Mouse (Mus musculus): ENCODE data around the gene Ncapd2. TPM values are rescaled to one million over a fixed set of nuclear protein-coding genes. Genes with fewer than 3 reads are reported as not detected.

The Ncapd2 gene
- polyA plus RNA-seq, 1 experiment from 2014 or later = 93.2 TPM

DNA sequence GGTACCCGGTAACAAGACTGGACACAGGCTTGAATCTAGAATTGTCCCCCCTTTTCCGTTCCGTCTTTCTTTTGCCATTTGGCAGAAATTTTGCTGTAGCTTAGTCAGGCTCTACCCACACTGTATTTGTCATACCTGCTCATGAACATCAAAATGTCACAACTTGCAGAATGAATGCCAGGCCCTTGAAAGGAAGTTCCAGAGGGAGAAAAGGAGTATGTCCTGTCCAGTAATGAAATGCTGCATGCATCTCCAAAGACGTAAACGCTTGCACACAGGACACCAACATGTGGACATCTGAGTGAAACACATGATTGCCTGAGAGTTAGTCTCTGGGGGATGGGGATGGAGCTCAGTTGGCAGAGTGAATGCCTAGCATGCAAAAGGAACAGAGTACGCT lies 22.2 kb upstream of the Ncapd2 start:
- no peak overlapping the region for H3K27ac ChIP-seq (replicated peaks)
- no peaks in the 10 kb centered on the region for H3K9me3 ChIP-seq (replicated peaks)
- H3K4me1 ChIP-seq (replicated peaks) = peaks cover 21% of the 10 kb centered on the region
- H3K36me3 ChIP-seq (replicated peaks) = no peaks in the 10 kb centered on the region
- WGBS (ENCODE audit: insufficient replicate concordance) = 72% methylated on average over 6 of the region's 6 CpGs
- no peak overlapping the region for H3K4me2 ChIP-seq
- peaks cover 29% of the 10 kb centered on the region for H3K27me3 ChIP-seq
- H3K9ac ChIP-seq = no peak overlapping the region
- ATAC-seq (ENCODE audit: insufficient read depth) = no peak
- H3K4me3 ChIP-seq (replicated peaks) = no peak overlapping the region

DNA sequence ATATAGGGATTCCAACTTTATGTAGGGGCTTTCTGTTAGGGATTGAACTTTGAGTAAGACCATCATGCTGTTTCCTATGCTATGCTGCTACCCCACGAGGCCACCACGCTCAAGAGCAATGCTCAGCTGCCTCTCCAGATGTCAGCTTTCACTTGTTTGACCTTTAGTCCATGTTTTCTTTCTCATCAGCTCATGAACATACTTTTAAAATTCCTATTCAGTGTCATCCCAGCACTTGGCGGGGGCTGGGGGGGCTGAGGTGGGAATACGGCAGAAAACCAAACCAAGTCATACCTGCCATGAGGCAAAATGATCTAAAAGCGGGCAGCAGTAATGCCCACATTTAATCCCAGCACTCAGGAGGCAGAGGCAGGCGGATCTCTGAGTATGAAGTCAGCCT lies 21.6 kb upstream of the Ncapd2 start:
- H3K4me1 ChIP-seq (replicated peaks) = peaks cover 20% of the 10 kb centered on the region
- H3K4me2 ChIP-seq = no peak overlapping the region
- no peak for ATAC-seq (ENCODE audit: insufficient read depth)
- H3K9ac ChIP-seq = no peak overlapping the region
- H3K4me3 ChIP-seq (replicated peaks) = no peak overlapping the region
- H3K27ac ChIP-seq (replicated peaks) = no peak overlapping the region
- 50% methylated on average over 6 of the region's 6 CpGs for WGBS (ENCODE audit: insufficient replicate concordance)
- H3K27me3 ChIP-seq = peaks cover 29% of the 10 kb centered on the region
- H3K36me3 ChIP-seq (replicated peaks) = no peaks in the 10 kb centered on the region
- no peaks in the 10 kb centered on the region for H3K9me3 ChIP-seq (replicated peaks)

DNA sequence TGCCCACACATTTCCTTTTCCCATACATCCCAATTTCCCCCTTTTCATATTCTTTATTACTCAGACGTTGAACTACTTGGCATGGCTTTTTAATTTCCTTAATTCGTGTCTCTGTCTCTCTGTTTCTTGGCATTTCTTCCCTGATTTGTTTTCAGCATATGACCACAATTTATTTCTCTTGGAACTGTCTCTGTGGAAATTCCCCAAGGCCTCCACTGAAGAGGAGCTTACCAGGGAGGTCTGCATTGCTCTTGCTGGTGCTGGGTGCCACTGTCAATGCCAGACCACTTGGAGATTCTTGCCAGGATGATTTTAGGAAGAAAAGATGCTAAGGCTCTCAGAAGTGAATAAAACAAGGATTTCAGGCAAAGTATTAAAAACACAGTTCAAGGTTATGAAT lies 21.1 kb upstream of the Ncapd2 start:
- Histone ChIP-seq H3K9me3 (replicated peaks) (no peaks in the 10 kb centered on the region), H3K9ac (no peak overlapping the region), H3K36me3 (replicated peaks) (no peaks in the 10 kb centered on the region), H3K4me3 (replicated peaks) (no peak overlapping the region), H3K27me3 (peaks cover 29% of the 10 kb centered on the region), H3K27ac (replicated peaks) (no peak overlapping the region), H3K4me2 (no peak overlapping the region), H3K4me1 (replicated peaks) (peaks cover 20% of the 10 kb centered on the region)
- 21% methylated on average over 2 of the region's 2 CpGs for WGBS (ENCODE audit: insufficient replicate concordance)
- ATAC-seq (ENCODE audit: insufficient read depth) = no peak

DNA sequence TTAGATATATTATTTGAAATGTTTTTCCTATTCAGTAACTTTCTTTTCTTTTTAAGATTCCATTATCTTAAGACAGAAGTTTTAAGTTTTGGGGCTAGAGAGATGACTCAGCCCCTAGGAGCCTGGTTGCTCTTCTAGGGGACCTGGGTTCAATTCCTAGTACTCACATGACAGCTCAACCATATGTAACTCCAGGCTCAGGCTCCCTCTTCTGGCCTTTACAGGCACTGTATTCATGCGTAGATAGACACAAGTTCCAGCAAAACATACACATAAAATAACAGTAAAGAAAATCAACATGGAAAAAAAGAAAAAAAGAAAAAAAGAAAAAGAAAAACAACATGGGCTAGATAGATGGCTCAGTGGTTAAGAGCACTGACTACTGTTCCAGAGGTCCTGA lies 18.9 kb upstream of the Ncapd2 start:
- WGBS (ENCODE audit: insufficient replicate concordance) = 71% methylated on average over 1 of the region's 1 CpGs
- H3K36me3 ChIP-seq (replicated peaks) = no peaks in the 10 kb centered on the region
- H3K4me1 ChIP-seq (replicated peaks) = peaks cover 3% of the 10 kb centered on the region; the same call in 1 of the 2 replicates
- no peak overlapping the region for H3K9ac ChIP-seq
- no peak for ATAC-seq (ENCODE audit: insufficient read depth)
- H3K27ac ChIP-seq (replicated peaks) = no peak overlapping the region
- H3K4me2 ChIP-seq = no peak overlapping the region
- no peak overlapping the region for H3K4me3 ChIP-seq (replicated peaks)
- H3K9me3 ChIP-seq (replicated peaks) = no peaks in the 10 kb centered on the region
- peaks cover 29% of the 10 kb centered on the region for H3K27me3 ChIP-seq

- no peak overlapping the region for H3K9ac ChIP-seq
- H3K27me3 ChIP-seq = no peaks in the 10 kb centered on the region
- H3K9me3 ChIP-seq (replicated peaks) = no peaks in the 10 kb centered on the region
- 76% methylated on average over 5 of the region's 5 CpGs for WGBS (ENCODE audit: insufficient replicate concordance)
- H3K4me2 ChIP-seq = no peak overlapping the region
- H3K27ac ChIP-seq (replicated peaks) = no peak overlapping the region
- H3K4me3 ChIP-seq (replicated peaks) = no peak overlapping the region
- peaks cover 16% of the 10 kb centered on the region for H3K4me1 ChIP-seq (replicated peaks)
- ATAC-seq (ENCODE audit: insufficient read depth) = no peak
- H3K36me3 ChIP-seq (replicated peaks) = peaks cover 27% of the 10 kb centered on the region
These were observed 5.7 kb upstream of the Ncapd2 start for GRCm38 (mm10) chr6:125197166-125197565.

- Histone ChIP-seq H3K4me3 (replicated peaks) (no peak overlapping the region), H3K27ac (replicated peaks) (no peak overlapping the region), H3K4me2 (no peak overlapping the region), H3K27me3 (no peaks in the 10 kb centered on the region), H3K9me3 (replicated peaks) (no peaks in the 10 kb centered on the region), H3K9ac (no peak overlapping the region), H3K4me1 (replicated peaks) (peaks cover 16% of the 10 kb centered on the region), H3K36me3 (replicated peaks) (peaks cover 27% of the 10 kb centered on the region)
- 67% methylated on average over 3 of the region's 3 CpGs for WGBS (ENCODE audit: insufficient replicate concordance)
- ATAC-seq (ENCODE audit: insufficient read depth) = no peak
These were observed 4.8 kb upstream of the Ncapd2 start for GRCm38 (mm10) chr6:125196301-125196700.

GRCm38 (mm10) chr6:125195541-125196075 lies 4.1 kb upstream of the Ncapd2 start:
- H3K36me3 ChIP-seq (replicated peaks) = peaks cover 27% of the 10 kb centered on the region
- H3K4me3 ChIP-seq (replicated peaks) = no peak overlapping the region
- H3K4me2 ChIP-seq = no peak overlapping the region
- ATAC-seq (ENCODE audit: insufficient read depth) = no peak
- H3K9ac ChIP-seq = no peak overlapping the region
- no peaks in the 10 kb centered on the region for H3K9me3 ChIP-seq (replicated peaks)
- peaks cover 16% of the 10 kb centered on the region for H3K4me1 ChIP-seq (replicated peaks)
- no peaks in the 10 kb centered on the region for H3K27me3 ChIP-seq
- WGBS (ENCODE audit: insufficient replicate concordance) = 63% methylated on average over 1 of the region's 1 CpGs
- no peak overlapping the region for H3K27ac ChIP-seq (replicated peaks)

GRCm38 (mm10) chr6:125193390-125193789 lies 1.9 kb upstream of the Ncapd2 start:
- peak overlapping the region; percentile 70 for H3K4me3 ChIP-seq (replicated peaks)
- 29% methylated on average over 7 of the region's 7 CpGs for WGBS (ENCODE audit: insufficient replicate concordance)
- H3K27me3 ChIP-seq = no peaks in the 10 kb centered on the region
- peaks cover 33% of the 10 kb centered on the region for H3K4me1 ChIP-seq (replicated peaks)
- peak overlapping the region; percentile 80 for H3K9ac ChIP-seq
- H3K27ac ChIP-seq (replicated peaks) = peak overlapping the region; percentile 99
- peaks cover 44% of the 10 kb centered on the region for H3K36me3 ChIP-seq (replicated peaks)
- no peaks in the 10 kb centered on the region for H3K9me3 ChIP-seq (replicated peaks)
- H3K4me2 ChIP-seq = peak overlapping the region; percentile 76
- ATAC-seq (ENCODE audit: insufficient read depth) = no peak

DNA sequence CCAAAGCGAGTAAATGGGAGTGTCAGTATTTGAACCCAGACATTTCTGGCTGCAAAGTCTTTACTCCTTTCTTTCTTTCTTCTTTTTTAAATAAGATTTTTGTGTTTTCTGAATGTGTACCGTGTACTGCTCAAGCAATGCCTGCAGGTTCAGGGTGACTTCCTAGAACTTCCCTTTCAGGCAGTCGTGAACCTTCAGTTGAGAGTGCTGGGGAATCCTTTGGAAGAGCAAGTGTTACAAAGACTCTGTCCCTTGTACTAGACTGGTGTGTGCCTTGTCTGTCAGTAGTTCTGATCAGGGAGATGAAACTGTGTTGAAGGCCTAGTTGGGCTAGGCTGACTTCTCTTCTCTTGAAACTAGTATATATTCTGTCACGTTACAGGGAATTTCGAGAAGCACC lies 1.3 kb upstream of the Ncapd2 start:
- Histone ChIP-seq H3K27me3 (no peaks in the 10 kb centered on the region), H3K27ac (replicated peaks) (peak overlapping the region; percentile 99), H3K9me3 (replicated peaks) (no peaks in the 10 kb centered on the region), H3K9ac (peak overlapping the region; percentile 80), H3K36me3 (replicated peaks) (peaks cover 49% of the 10 kb centered on the region), H3K4me3 (replicated peaks) (peak overlapping the region; percentile 70), H3K4me2 (peak overlapping the region; percentile 76), H3K4me1 (replicated peaks) (peaks cover 34% of the 10 kb centered on the region)
- ATAC-seq (ENCODE audit: insufficient read depth) = no peak
- 9% methylated on average over 5 of the region's 5 CpGs for WGBS (ENCODE audit: insufficient replicate concordance)

- peak; percentile 90 for ATAC-seq (ENCODE audit: insufficient read depth)
- Histone ChIP-seq H3K4me3 (replicated peaks) (peak overlapping the region; percentile 70), H3K9me3 (replicated peaks) (no peaks in the 10 kb centered on the region), H3K36me3 (replicated peaks) (peaks cover 56% of the 10 kb centered on the region), H3K27me3 (no peaks in the 10 kb centered on the region), H3K4me2 (peak overlapping the region; percentile 76), H3K27ac (replicated peaks) (peak overlapping the region; percentile 99), H3K4me1 (replicated peaks) (peaks cover 34% of the 10 kb centered on the region), H3K9ac (peak overlapping the region; percentile 80)
- under 1% methylated on average over 34 of the region's 34 CpGs for WGBS (ENCODE audit: insufficient replicate concordance)
These were observed 664 bp upstream of the Ncapd2 start for GRCm38 (mm10) chr6:125192016-125192714.

GRCm38 (mm10) chr6:125190816-125191215 lies 685 bp downstream of the Ncapd2 start:
- H3K27me3 ChIP-seq = no peaks in the 10 kb centered on the region
- no peak for ATAC-seq (ENCODE audit: insufficient read depth)
- peak overlapping the region; percentile 73 for H3K9ac ChIP-seq
- H3K4me3 ChIP-seq (replicated peaks) = peak overlapping the region; percentile 70
- peaks cover 34% of the 10 kb centered on the region for H3K4me1 ChIP-seq (replicated peaks)
- peaks cover 69% of the 10 kb centered on the region for H3K36me3 ChIP-seq (replicated peaks)
- peak overlapping the region; percentile 99 for H3K27ac ChIP-seq (replicated peaks)
- H3K9me3 ChIP-seq (replicated peaks) = no peaks in the 10 kb centered on the region
- peak overlapping the region; percentile 60 for H3K4me2 ChIP-seq

DNA sequence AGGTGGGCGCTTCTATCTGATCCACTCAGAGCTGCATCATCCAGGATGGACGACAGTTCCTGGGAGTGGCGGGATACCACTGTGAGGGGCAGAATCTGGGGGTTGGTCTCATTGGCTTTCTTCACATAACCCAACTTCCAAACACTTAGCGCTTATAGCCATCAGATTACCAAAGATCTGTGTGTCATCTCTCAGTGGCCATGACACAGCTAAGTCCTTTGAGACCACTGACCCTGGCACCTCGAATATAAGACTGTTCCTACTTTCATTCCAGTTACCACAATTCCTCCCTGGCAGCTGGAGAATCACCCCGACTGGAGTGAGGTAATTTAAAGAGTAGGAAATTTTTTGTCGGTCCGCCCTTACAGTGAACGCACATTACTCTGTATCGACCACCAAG lies 5.3 kb downstream of the Ncapd2 start:
- no peak for ATAC-seq (ENCODE audit: insufficient read depth)

More for the DNA sequence above, 5.3 kb downstream of the Ncapd2 start:
- peaks cover 19% of the 10 kb centered on the region for H3K4me1 ChIP-seq (replicated peaks)
- H3K4me3 ChIP-seq (replicated peaks) = no peak overlapping the region
- no peak overlapping the region for H3K9ac ChIP-seq
- no peak overlapping the region for H3K27ac ChIP-seq (replicated peaks)
- H3K4me2 ChIP-seq = no peak overlapping the region
- peaks cover 88% of the 10 kb centered on the region for H3K36me3 ChIP-seq (replicated peaks)
- H3K27me3 ChIP-seq = no peaks in the 10 kb centered on the region
- H3K9me3 ChIP-seq (replicated peaks) = no peaks in the 10 kb centered on the region
- 91% methylated on average over 10 of the region's 10 CpGs for WGBS (ENCODE audit: insufficient replicate concordance)
